Mouse (Mus musculus) kidney, embryonic 16.5 days (tissue): Measurements from ENCODE around the gene Htr5a. TPM values are rescaled to one million over a fixed set of nuclear protein-coding genes. Genes with fewer than 3 reads are reported as not detected.

Experiments used
- ATAC-seq: fragments of 200-750 bp; cut with Nextera tagmentation; 2 replicates; pipeline ENCODE4 v1.8.0; 2017; ENCODE audit warnings: moderate TSS enrichment; ENCODE audit not compliant: low FRiP score, low TSS enrichment
- H3K27ac ChIP-seq: fragments of 300-500 bp; sonication (generic); 2 replicates; pipeline ENCODE4 v1.5.1; 2014; ENCODE audit warnings: low read length
- H3K27me3 ChIP-seq: fragments of 300-500 bp; sonication (generic); 2 replicates; pipeline ENCODE4 v1.6.1; 2014; ENCODE audit warnings: low read length, control low read depth, mixed read lengths; ENCODE audit not compliant: insufficient read depth
- H3K36me3 ChIP-seq: fragments of 300-500 bp; sonication (generic); 2 replicates; pipeline ENCODE4 v1.6.1; 2014; ENCODE audit warnings: low read length, control low read depth, mixed read lengths; ENCODE audit not compliant: insufficient read depth
- H3K4me1 ChIP-seq: fragments of 300-500 bp; sonication (generic); 2 replicates; pipeline ENCODE4 v1.6.1; 2014; ENCODE audit warnings: low read length, control low read depth, mixed read lengths; ENCODE audit not compliant: insufficient read depth
- H3K4me2 ChIP-seq: fragments of 300-500 bp; sonication (generic); replicated peaks from 2 replicates; pipeline ENCODE4 v1.6.1; 2014; ENCODE audit warnings: low read depth, low read length
- H3K4me3 ChIP-seq: fragments of 300-500 bp; sonication (generic); 2 replicates; pipeline ENCODE4 v1.5.1; 2014; ENCODE audit warnings: mild to moderate bottlenecking, low read length
- H3K9ac ChIP-seq: fragments of 300-500 bp; sonication (generic); replicated peaks from 2 replicates; pipeline ENCODE4 v1.6.1; 2014; ENCODE audit warnings: low read length
- H3K9me3 ChIP-seq: fragments of 300-500 bp; sonication (generic); 2 replicates; pipeline ENCODE4 v1.6.1; 2016; ENCODE audit warnings: low read length, control low read depth
- WGBS: fragments of 180-500 bp; shearing (Covaris S2); extraction: QIAGEN DNeasy Blood & Tissue Kit; methylation state at CpG from one replicate; pipeline ENCODE4 v1.1.7; 2014; 5-methylcytosine and 5-hydroxymethylcytosine counted together
- polyA plus RNA-seq: library from polyadenylated mRNA; unstranded; fragments of >200 nt; fragmentation: Nextera tagmentation; extraction: Ambion mirVana; gene quantifications from 2 replicates; pipeline ENCODE4 v1.2.1, GENCODE M21; 2015

Htr5a gene
- polyA plus RNA-seq, 1 experiment from 2014 or later = not detected

DNA sequence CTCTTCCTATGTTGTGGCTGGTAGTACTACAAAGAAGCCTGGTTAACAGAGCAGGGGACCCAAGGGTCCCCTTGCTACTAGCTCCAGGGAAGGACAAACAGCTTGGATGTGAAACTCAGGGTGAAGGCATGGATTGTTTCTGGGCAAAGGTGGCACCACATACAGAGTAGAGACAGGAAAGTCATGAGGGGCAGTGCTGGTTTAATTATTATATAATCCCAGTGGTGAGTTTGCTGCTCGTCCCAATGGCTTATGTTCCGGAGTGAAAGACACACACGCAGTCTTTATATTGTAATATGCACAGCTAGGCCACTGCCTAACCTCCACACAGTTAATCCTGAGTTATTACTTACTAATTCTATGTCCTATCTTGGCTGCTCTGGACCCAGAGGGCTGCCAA is 37.8 kb downstream of the Htr5a start:
- Histone ChIP-seq H3K27ac (no peak overlapping the region; the same call in 1 of the 2 replicates), H3K9ac (no peak overlapping the region), H3K36me3 (no peaks in the 10 kb centered on the region), H3K4me2 (no peak overlapping the region), H3K27me3 (no peaks in the 10 kb centered on the region), H3K4me3 (no peak overlapping the region), H3K4me1 (peaks cover 9% of the 10 kb centered on the region; the same call in 1 of the 2 replicates), H3K9me3 (no peaks in the 10 kb centered on the region)
- WGBS = 77% methylated on average over 3 of the region's 3 CpGs
- ATAC-seq = no peak

DNA sequence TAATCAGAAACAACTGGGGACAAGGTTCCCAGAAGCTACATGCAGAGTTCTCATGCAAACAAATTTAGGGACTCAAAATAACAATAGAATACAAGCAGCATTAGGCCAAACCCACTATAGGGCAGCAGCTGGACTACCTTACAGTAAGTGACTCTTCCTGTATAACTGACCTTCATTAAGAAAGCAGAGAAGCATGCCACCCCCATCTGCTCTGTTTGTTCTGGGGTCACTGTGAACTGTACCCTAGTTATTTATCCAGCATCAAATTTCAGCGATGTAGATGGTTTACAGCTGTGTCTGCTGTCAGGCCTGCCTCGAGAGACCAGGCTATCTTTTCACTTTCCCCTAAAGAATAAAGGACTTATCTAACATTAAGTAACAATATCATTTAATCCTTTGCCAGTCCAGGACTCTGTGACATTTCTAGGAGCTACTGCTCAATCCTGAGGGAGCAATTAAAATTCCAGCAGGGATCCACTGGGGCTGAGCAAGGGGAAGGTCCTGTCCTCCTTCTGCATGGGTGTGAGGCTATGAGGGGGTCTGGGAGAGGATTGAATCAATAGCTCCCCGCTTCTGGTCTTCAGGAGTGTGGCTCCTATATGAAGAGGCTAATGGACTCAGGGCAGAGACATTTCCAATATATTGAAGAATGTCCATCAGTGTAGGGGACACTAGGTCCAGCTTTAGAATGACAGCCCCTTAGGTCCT is 38.5 kb downstream of the Htr5a start:
- peak; percentile 89 for ATAC-seq
- no peak overlapping the region for H3K9ac ChIP-seq
- WGBS = 24% methylated on average over 3 of the region's 3 CpGs
- H3K36me3 ChIP-seq = no peaks in the 10 kb centered on the region
- H3K9me3 ChIP-seq = no peaks in the 10 kb centered on the region
- no peak overlapping the region for H3K4me2 ChIP-seq
- peak overlapping the region; percentile 50; the same call in 1 of the 2 replicates for H3K27ac ChIP-seq
- peaks cover 9% of the 10 kb centered on the region; the same call in 1 of the 2 replicates for H3K4me1 ChIP-seq
- H3K4me3 ChIP-seq = no peak overlapping the region
- H3K27me3 ChIP-seq = no peaks in the 10 kb centered on the region

DNA sequence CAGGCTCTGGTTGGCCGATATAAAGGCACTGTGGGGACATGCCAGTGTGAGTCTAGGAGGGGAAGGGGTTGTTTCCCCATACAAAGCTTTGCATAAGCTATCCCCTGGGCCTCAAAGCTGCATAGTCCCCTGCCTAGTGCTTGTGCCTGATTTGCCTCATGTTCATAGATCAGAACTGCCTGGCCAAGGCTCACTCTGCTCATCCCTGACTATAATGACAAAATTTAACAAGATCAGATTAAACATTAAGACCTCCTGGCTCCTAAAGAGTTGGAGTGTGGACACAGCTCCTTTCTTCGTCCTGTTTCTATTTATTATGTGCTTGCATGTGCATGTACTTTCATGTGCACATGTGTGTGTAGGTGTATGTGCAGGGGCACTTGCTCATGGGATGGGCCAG is 39.3 kb downstream of the Htr5a start:
- H3K9ac ChIP-seq = no peak overlapping the region
- no peak overlapping the region for H3K4me3 ChIP-seq
- no peaks in the 10 kb centered on the region for H3K9me3 ChIP-seq
- H3K27me3 ChIP-seq = no peaks in the 10 kb centered on the region
- WGBS = 69% methylated on average over 2 of the region's 2 CpGs
- H3K4me1 ChIP-seq = peaks cover 9% of the 10 kb centered on the region; the same call in 1 of the 2 replicates
- no peak overlapping the region for H3K27ac ChIP-seq
- ATAC-seq = no peak
- H3K36me3 ChIP-seq = no peaks in the 10 kb centered on the region
- no peak overlapping the region for H3K4me2 ChIP-seq

DNA sequence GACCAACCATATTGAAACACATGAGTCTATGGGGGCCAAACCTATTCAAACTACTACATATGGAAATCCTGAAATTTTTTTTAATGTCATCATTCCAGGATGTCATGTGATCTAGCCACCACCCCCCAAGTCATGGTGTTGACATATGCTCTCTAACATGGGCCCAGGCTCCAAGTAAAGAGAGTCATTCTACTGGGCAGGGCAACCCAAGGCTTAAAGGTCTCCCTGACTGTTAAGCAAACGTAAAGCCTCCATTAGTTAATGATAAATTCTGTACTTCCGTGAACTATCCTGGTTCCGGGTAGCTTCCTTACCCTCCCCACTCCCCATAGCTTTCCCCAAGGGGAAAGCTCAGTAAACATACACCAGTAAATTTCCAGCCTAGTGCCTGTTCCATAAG is 46.1 kb downstream of the Htr5a start:
- 62% methylated on average over 3 of the region's 3 CpGs for WGBS
- Histone ChIP-seq H3K9me3 (no peaks in the 10 kb centered on the region), H3K27me3 (no peaks in the 10 kb centered on the region), H3K36me3 (no peaks in the 10 kb centered on the region), H3K4me3 (no peak overlapping the region), H3K4me2 (no peak overlapping the region), H3K9ac (no peak overlapping the region), H3K4me1 (no peaks in the 10 kb centered on the region), H3K27ac (no peak overlapping the region)
- no peak for ATAC-seq

DNA sequence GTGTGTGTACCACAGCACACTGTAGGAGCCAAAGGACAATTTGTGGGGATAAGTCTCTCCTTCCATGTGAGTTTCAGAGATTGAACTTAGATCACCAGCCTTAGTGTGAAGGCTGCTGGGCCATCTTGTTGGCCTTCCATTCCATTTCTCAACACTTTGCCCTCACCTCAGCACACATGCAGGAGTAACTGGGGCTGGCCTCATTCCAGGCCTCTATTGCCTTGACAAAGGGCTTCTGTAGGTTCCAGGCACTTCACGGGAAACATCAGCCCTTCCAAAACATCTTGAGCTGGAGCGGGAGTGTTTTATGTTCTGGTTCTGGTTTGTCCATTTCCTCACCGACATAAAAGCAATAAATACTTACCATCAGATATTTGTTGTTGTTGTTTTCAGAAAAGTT is 54.0 kb downstream of the Htr5a start:
- H3K9me3 ChIP-seq = no peaks in the 10 kb centered on the region
- 81% methylated on average over 3 of the region's 3 CpGs for WGBS
- no peaks in the 10 kb centered on the region for H3K4me1 ChIP-seq
- no peak overlapping the region for H3K27ac ChIP-seq
- H3K36me3 ChIP-seq = no peaks in the 10 kb centered on the region
- no peak overlapping the region for H3K4me3 ChIP-seq
- no peak overlapping the region for H3K9ac ChIP-seq
- no peak overlapping the region for H3K4me2 ChIP-seq
- no peak for ATAC-seq
- no peaks in the 10 kb centered on the region for H3K27me3 ChIP-seq

DNA sequence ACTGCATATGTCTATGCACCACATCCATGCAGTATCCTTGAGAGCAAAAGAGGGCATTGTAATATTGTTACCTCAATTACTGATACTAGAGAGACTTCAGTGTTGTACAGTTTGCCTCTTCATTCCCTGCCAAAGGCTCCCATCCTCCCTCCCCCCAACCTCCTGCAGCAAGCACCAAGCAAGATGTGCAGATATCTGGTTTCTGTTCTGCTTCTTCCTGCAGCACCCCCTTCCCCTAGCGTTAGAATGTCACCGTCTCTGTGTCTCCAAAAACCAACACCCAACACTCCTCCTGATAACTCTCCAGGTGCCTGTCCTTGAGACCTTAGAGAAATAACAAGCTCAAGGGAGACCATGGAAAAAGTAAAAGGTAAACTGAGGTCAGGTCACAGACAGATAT is 57.8 kb downstream of the Htr5a start:
- ATAC-seq = no peak
- 47% methylated on average over 2 of the region's 2 CpGs for WGBS

DNA sequence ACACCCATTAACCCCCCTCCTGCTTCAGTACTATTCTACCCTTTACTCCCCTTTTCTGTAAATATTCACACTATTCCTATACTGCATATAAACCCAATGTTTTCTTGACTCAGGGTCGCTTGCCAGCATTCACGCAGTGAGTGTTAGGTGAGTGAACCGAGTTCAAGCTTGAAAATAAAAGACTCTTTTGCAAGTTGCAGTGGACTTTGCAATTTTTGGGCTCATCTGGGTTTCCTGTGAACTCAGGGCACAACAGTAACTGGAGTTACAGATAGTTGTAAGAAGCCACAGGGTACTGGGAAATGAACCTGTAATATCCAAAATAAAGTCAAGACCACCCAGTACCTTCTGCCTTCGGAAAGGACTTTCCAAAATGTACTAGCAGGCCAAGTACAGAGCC is 58.2 kb downstream of the Htr5a start:
- H3K4me3 ChIP-seq = no peak overlapping the region
- WGBS = 83% methylated on average over 4 of the region's 4 CpGs
- no peaks in the 10 kb centered on the region for H3K36me3 ChIP-seq
- H3K27ac ChIP-seq = no peak overlapping the region
- no peaks in the 10 kb centered on the region for H3K4me1 ChIP-seq
- H3K9ac ChIP-seq = no peak overlapping the region
- ATAC-seq = no peak
- H3K27me3 ChIP-seq = no peaks in the 10 kb centered on the region
- peaks cover 9% of the 10 kb centered on the region for H3K9me3 ChIP-seq
- no peak overlapping the region for H3K4me2 ChIP-seq

More for the DNA sequence above, 57.8 kb downstream of the Htr5a start:
- H3K4me2 ChIP-seq = no peak overlapping the region
- H3K27ac ChIP-seq = no peak overlapping the region
- H3K4me3 ChIP-seq = no peak overlapping the region
- H3K36me3 ChIP-seq = no peaks in the 10 kb centered on the region
- no peaks in the 10 kb centered on the region for H3K27me3 ChIP-seq
- peaks cover 9% of the 10 kb centered on the region for H3K9me3 ChIP-seq
- H3K9ac ChIP-seq = no peak overlapping the region
- H3K4me1 ChIP-seq = no peaks in the 10 kb centered on the region

Other genes starting within 250 kb of the Htr5a start
- 38.7 and 38.8 TPM in 2 replicates for gene Paxip1, start 50.5 kb upstream of the Htr5a start, polyA plus RNA-seq
- 40.2 and 47.4 TPM in 2 replicates for gene Insig1, start 229.2 kb downstream of the Htr5a start, polyA plus RNA-seq